Mouse (Mus musculus) forebrain, postnatal 0 days (tissue): ENCODE results near the gene Ift43. TPM values are rescaled to one million over a fixed set of nuclear protein-coding genes. Genes with fewer than 3 reads are reported as not detected.

Source experiments
- ATAC-seq: fragments of 200-750 bp; cut with Nextera tagmentation; 2 replicates; pipeline ENCODE4 v1.8.0; 2017; ENCODE audit warnings: mild to moderate bottlenecking, moderate library complexity
- DNase-seq: peaks from one replicate; pipeline ENCODE4 v3.0.0-alpha.2; 2015
- H3K27ac ChIP-seq: fragments of 300-500 bp; sonication (generic); 2 replicates; pipeline ENCODE4 v1.5.1; 2014; ENCODE audit warnings: low read depth, mild to moderate bottlenecking, antibody characterized with exemption, low read length, moderate library complexity, mixed read lengths
- H3K27me3 ChIP-seq: fragments of 300-500 bp; sonication (generic); 2 replicates; pipeline ENCODE4 v1.6.1; 2014; ENCODE audit warnings: mild to moderate bottlenecking, low read length, mixed read lengths; ENCODE audit not compliant: insufficient read depth
- H3K36me3 ChIP-seq: fragments of 300-500 bp; sonication (generic); 2 replicates; pipeline ENCODE4 v1.6.1; 2014; ENCODE audit warnings: mild to moderate bottlenecking, moderate library complexity; ENCODE audit not compliant: insufficient read depth
- H3K4me1 ChIP-seq: fragments of 300-500 bp; sonication (generic); 2 replicates; pipeline ENCODE4 v1.6.1; 2014; ENCODE audit warnings: antibody characterized with exemption; ENCODE audit not compliant: insufficient read depth
- H3K4me2 ChIP-seq: fragments of 300-500 bp; sonication (generic); 2 replicates; pipeline ENCODE4 v1.6.1; 2014; ENCODE audit warnings: low read depth, mild to moderate bottlenecking, moderate library complexity
- H3K4me3 ChIP-seq: fragments of 300-500 bp; sonication (generic); 2 replicates; pipeline ENCODE4 v1.5.1; 2014; ENCODE audit warnings: low read depth, low read length, mixed read lengths
- H3K9ac ChIP-seq: fragments of 300-500 bp; sonication (generic); 2 replicates; pipeline ENCODE4 v1.6.1; 2014; ENCODE audit warnings: mild to moderate bottlenecking
- H3K9me3 ChIP-seq: fragments of 300-500 bp; sonication (generic); 2 replicates; pipeline ENCODE4 v1.6.1; 2016; ENCODE audit warnings: low read length
- CTCF ChIP-seq: sonication (generic); IDR thresholded peaks from 2 replicates; pipeline ENCODE4 v1.5.1; 2016; ENCODE audit warnings: antibody characterized with exemption, control low read depth, low read depth
- WGBS: fragments of 180-500 bp; shearing (Covaris S2); extraction: QIAGEN DNeasy Blood & Tissue Kit; methylation state at CpG from one replicate; pipeline ENCODE4 v1.1.7; 2014; 5-methylcytosine and 5-hydroxymethylcytosine counted together
- polyA plus RNA-seq: library from polyadenylated mRNA; unstranded; fragments of >200 nt; fragmentation: Nextera tagmentation; extraction: Ambion mirVana; gene quantifications from 2 replicates; pipeline ENCODE4 v1.2.1, GENCODE M21; 2015
- total RNA-seq: library from RNA; depleted of rRNA; stranded (reverse); fragments of >200 nt; gene quantifications from 2 replicates; pipeline ENCODE4 v1.2.3, GENCODE M21; 2014

The Ift43 gene
- total and polyA plus RNA-seq, 2 experiments from 2014 or later: 12.9 to 35.3 TPM

- Histone ChIP-seq H3K27me3 (no peaks in the 10 kb centered on the region), H3K9me3 (no peaks in the 10 kb centered on the region), H3K27ac (no peak overlapping the region), H3K36me3 (no peaks in the 10 kb centered on the region), H3K4me3 (no peak overlapping the region), H3K4me2 (no peak overlapping the region), H3K9ac (no peak overlapping the region), H3K4me1 (no peaks in the 10 kb centered on the region)
- DNase-seq (peak; percentile 93), ATAC-seq (peak; percentile 89)
- peak; percentile 91 for TF ChIP-seq CTCF
- WGBS: 6% methylated on average over 2 of the region's 2 CpGs
Observed at GRCm38 (mm10) chr12:86132799-86133198, 50.5 kb downstream of the Ift43 start.

DNA sequence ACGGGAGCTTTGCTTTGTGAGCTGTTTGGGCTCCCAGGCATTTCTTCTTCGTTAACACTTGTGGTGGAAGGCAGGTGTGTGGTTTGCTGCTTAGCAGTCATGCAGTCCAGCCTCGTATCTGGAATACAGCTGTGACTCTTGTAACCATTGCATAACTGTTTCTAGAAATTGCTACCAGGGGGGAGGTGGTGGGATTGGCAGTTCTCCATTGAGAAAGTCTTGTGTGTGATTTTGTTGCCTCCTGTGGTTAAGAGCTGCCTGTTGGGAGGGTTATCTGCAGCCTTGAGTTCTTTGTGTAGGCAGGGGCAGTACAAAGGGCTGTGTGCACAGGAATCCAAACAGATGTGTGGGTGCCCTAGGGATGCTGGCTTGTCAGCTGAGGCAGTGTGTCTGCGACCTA is 53.4 kb downstream of the Ift43 start:
- no peak for DNase-seq

GRCm38 (mm10) chr12:86138696-86139095 is 56.4 kb downstream of the Ift43 start:
- no peaks in the 10 kb centered on the region for H3K9me3 ChIP-seq
- DNase-seq (no peak), ATAC-seq (no peak)
- H3K36me3 ChIP-seq: no peaks in the 10 kb centered on the region
- WGBS: 80% methylated on average over 9 of the region's 9 CpGs
- no peak overlapping the region for H3K4me2 ChIP-seq
- no peaks in the 10 kb centered on the region for H3K4me1 ChIP-seq
- H3K27ac ChIP-seq: no peak overlapping the region
- no peaks in the 10 kb centered on the region for H3K27me3 ChIP-seq
- H3K9ac ChIP-seq: no peak overlapping the region
- TF ChIP-seq CTCF: no peak
- no peak overlapping the region for H3K4me3 ChIP-seq

More for the DNA sequence above, 53.4 kb downstream of the Ift43 start:
- no peak overlapping the region for H3K27ac ChIP-seq
- no peak overlapping the region for H3K4me3 ChIP-seq
- H3K9me3 ChIP-seq: no peaks in the 10 kb centered on the region
- WGBS: 64% methylated on average over 4 of the region's 4 CpGs
- H3K4me2 ChIP-seq: no peak overlapping the region
- H3K4me1 ChIP-seq: no peaks in the 10 kb centered on the region
- ATAC-seq: no peak
- no peaks in the 10 kb centered on the region for H3K36me3 ChIP-seq
- H3K9ac ChIP-seq: no peak overlapping the region
- no peak for TF ChIP-seq CTCF
- no peaks in the 10 kb centered on the region for H3K27me3 ChIP-seq

GRCm38 (mm10) chr12:86142389-86142788 is 60.0 kb downstream of the Ift43 start:
- Histone ChIP-seq H3K4me1 (no peaks in the 10 kb centered on the region), H3K27me3 (no peaks in the 10 kb centered on the region), H3K27ac (no peak overlapping the region), H3K9me3 (no peaks in the 10 kb centered on the region), H3K4me3 (no peak overlapping the region), H3K9ac (no peak overlapping the region), H3K4me2 (no peak overlapping the region), H3K36me3 (no peaks in the 10 kb centered on the region)
- no peak for DNase-seq
- 100% methylated on average over 1 of the region's 1 CpGs for WGBS
- ATAC-seq: no peak
- TF ChIP-seq CTCF: no peak

DNA sequence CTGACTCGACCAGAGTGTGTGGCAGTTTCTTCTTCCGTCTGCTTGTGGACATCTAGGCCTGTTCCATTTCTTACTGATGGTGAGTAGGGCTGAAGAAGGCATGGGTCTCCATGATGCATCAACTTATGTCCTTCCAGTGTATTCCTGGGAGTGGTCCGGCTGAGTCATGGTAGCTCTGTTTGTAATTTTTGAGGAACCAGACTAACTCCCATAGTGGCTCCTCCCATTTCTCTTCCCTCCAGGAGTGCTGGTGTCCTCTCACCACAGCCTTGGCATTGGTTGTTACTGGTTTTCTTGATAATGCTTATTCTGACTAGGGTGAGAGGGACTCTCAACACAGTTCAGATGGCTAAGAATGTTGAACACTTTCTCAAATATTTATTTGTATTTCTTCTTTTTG is 63.9 kb downstream of the Ift43 start:
- TF ChIP-seq CTCF: no peak
- Histone ChIP-seq H3K9ac (no peak overlapping the region), H3K9me3 (no peaks in the 10 kb centered on the region), H3K4me2 (no peak overlapping the region), H3K36me3 (no peaks in the 10 kb centered on the region; the same call in 1 of the 2 replicates), H3K27ac (no peak overlapping the region), H3K27me3 (no peaks in the 10 kb centered on the region), H3K4me3 (no peak overlapping the region), H3K4me1 (no peaks in the 10 kb centered on the region)
- 93% methylated on average over 3 of the region's 3 CpGs for WGBS
- DNase-seq: no peak
- ATAC-seq: no peak

DNA sequence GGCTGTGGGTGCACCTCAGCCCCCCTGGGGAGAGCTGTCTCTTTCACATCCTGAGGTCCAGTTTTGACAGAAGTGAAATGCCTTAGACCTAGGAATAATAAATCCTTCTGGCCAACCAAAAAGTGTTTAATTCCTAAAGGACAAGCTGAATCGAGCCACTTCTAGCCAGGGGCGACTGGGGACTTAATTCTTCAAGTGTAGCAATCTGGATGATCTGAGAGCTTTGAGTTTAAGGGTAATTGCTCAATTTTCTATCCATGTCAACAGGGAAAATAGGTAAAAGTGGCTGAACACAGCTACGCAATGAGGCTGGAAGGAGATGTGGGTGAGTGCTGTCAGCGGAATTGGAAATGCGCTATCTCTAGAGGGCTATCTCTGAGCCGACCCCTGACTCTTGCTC is 65.9 kb downstream of the Ift43 start:
- no peak for TF ChIP-seq CTCF
- Histone ChIP-seq H3K27ac (no peak overlapping the region), H3K27me3 (no peaks in the 10 kb centered on the region), H3K4me2 (no peak overlapping the region), H3K4me1 (no peaks in the 10 kb centered on the region), H3K4me3 (no peak overlapping the region), H3K36me3 (no peaks in the 10 kb centered on the region; the same call in 1 of the 2 replicates), H3K9me3 (no peaks in the 10 kb centered on the region), H3K9ac (no peak overlapping the region)
- WGBS: 89% methylated on average over 6 of the region's 6 CpGs
- ATAC-seq (no peak), DNase-seq (no peak)

- H3K4me2 ChIP-seq: no peak overlapping the region
- H3K4me3 ChIP-seq: no peak overlapping the region
- no peaks in the 10 kb centered on the region for H3K9me3 ChIP-seq
- no peak for DNase-seq
- H3K9ac ChIP-seq: no peak overlapping the region
- no peaks in the 10 kb centered on the region for H3K27me3 ChIP-seq
- ATAC-seq: no peak
- WGBS: 82% methylated on average over 6 of the region's 6 CpGs
- no peaks in the 10 kb centered on the region for H3K4me1 ChIP-seq
- TF ChIP-seq CTCF: no peak
- H3K36me3 ChIP-seq: no peaks in the 10 kb centered on the region; the same call in 1 of the 2 replicates
- no peak overlapping the region for H3K27ac ChIP-seq
Observed at GRCm38 (mm10) chr12:86149087-86149486, 66.7 kb downstream of the Ift43 start.
